Mouse (Mus musculus): Measurements from ENCODE around the gene Scgb2b26. TPM values are rescaled to one million over a fixed set of nuclear protein-coding genes. Genes with fewer than 3 reads are reported as not detected.
"Not testable (repeated sequence)": the region's sequence is repeated elsewhere in the genome, so short reads cannot be mapped to it uniquely, and the experiment has no call there.

The Scgb2b26 gene
- polyA plus RNA-seq (2012; rRNA removed) (not detected in 2 replicates), polyA plus RNA-seq (2014; fragmentation: Nextera tagmentation; extraction: Ambion mirVana) (not detected in 2 replicates)

DNA sequence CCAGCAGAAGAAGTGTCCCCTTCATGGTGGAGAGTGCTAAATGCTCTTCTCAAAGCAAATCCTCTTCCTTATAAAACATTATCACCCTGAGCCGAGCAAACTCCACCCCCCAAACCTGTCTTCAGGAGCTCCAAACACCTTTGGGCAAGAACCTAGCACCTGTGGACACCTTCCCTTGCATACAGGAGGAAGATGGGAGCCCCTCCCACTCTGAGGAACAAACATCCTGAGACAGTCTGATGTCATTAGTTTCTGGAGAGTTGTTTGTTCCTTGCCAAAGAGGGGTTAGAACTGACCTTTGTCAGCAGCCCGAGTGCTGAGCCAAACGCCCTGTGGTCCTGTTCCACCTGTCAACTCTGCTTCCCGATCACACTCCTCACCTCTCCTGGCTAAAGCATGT, at the start of gene Scgb2b26:
Gene Scgb2b26, minus strand, starts transcription at position 101 of the 400 bp plus-strand sequence.
- Histone ChIP-seq H3K4me1 (ENCODE audit: control insufficient read depth, insufficient read depth, low read length) (no peaks in the 10 kb centered on the region), H3K9ac (ENCODE audit: low read depth, low read length, severe bottlenecking) (no peak within 1 kb of the TSS), H3K4me3 (replicated peaks; ENCODE audit: low read length) (no peak within 1 kb of the TSS), H3K9me3 (ENCODE audit: control insufficient read depth, low read length) (peaks cover 3% of the 10 kb centered on the region), H3K27ac (replicated peaks; ENCODE audit: low read depth, low read length) (no peak within 1 kb of the TSS), H3K4me2 (replicated peaks; ENCODE audit: low read depth, low read length, severe bottlenecking) (no peak within 1 kb of the TSS), H3K27me3 (ENCODE audit: control insufficient read depth, insufficient read depth, low read length) (no peaks in the 10 kb centered on the region), H3K36me3 (ENCODE audit: control insufficient read depth, insufficient read depth, low read length) (no peaks in the 10 kb centered on the region)
- WGBS: 78% methylated on average over 4 of the region's 4 CpGs
- no peak for ATAC-seq (ENCODE audit: low FRiP score, low read depth)
- DNase-seq (ENCODE audit: low spot score): no peak
- no peak for TF ChIP-seq POLR2A (IDR thresholded peaks at IDR 0.05; ENCODE audit: borderline replicate concordance, extremely low read depth, insufficient read depth, insufficient read length)

DNA sequence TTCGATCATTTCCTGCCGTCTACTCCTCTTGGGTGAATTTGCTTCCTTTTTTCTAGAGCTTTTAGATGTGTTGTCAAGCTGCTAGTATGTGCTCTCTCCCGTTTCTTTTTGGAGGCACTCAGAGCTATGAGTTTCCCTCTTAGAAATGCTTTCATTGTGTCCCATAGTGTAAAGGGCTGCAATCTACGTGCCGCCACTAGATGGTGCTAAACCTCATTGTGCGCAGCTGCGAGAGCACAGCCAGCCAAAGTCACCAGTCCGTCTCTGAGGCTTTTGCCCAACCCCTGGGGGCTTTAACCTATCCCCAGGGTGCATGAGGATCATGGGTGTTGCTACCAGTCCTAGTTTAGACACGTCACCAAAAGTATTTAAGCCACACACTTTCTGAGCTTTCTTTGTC, 37.4 kb upstream of the Scgb2b26 start:
- H3K36me3 ChIP-seq (ENCODE audit: control insufficient read depth, insufficient read depth, low read length); H3K27me3 ChIP-seq (ENCODE audit: control insufficient read depth, insufficient read depth, low read length); ATAC-seq (ENCODE audit: low FRiP score, low read depth); DNase-seq (ENCODE audit: low spot score); H3K4me3 ChIP-seq (replicated peaks; ENCODE audit: low read length); H3K4me2 ChIP-seq (replicated peaks; ENCODE audit: low read depth, low read length, severe bottlenecking); H3K9me3 ChIP-seq (ENCODE audit: control insufficient read depth, low read length); H3K9ac ChIP-seq (ENCODE audit: low read depth, low read length, severe bottlenecking); H3K27ac ChIP-seq (replicated peaks; ENCODE audit: low read depth, low read length); H3K4me1 ChIP-seq (ENCODE audit: control insufficient read depth, insufficient read depth, low read length): not testable (repeated sequence)
- 33% methylated on average over 8 of the region's 9 CpGs for WGBS

DNA sequence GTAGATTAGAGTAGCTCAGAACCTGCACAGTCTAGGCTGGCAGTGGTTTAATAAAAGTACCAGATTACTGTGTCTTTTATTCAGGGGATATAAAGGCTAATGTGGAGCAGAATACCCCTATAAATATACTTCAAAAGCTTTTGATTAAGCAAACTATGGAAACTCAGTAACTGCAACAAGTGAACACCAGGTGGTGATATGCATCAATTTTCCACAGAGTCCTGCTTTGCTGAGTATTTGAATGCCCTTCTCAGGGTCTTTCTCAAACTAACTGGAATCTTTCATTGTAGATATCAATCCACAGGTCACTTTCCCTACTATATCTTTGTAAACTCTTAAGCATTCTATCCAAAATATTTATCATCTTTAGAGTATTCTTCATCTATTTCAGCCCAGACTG, 41.9 kb downstream of the Scgb2b26 start:
- Histone ChIP-seq H3K4me3 (replicated peaks; ENCODE audit: low read length) (no peak overlapping the region), H3K9ac (ENCODE audit: low read depth, low read length, severe bottlenecking) (no peak overlapping the region), H3K4me2 (replicated peaks; ENCODE audit: low read depth, low read length, severe bottlenecking) (no peak overlapping the region), H3K9me3 (ENCODE audit: control insufficient read depth, low read length) (peaks cover 14% of the 10 kb centered on the region; the same call in 1 of the 2 replicates), H3K27me3 (ENCODE audit: control insufficient read depth, insufficient read depth, low read length) (no peaks in the 10 kb centered on the region), H3K27ac (replicated peaks; ENCODE audit: low read depth, low read length) (no peak overlapping the region), H3K4me1 (ENCODE audit: control insufficient read depth, insufficient read depth, low read length) (no peaks in the 10 kb centered on the region), H3K36me3 (ENCODE audit: control insufficient read depth, insufficient read depth, low read length) (no peaks in the 10 kb centered on the region)
- DNase-seq (ENCODE audit: low spot score) (no peak), ATAC-seq (ENCODE audit: low FRiP score, low read depth) (no peak)
- no peak for TF ChIP-seq POLR2A (IDR thresholded peaks at IDR 0.05; ENCODE audit: borderline replicate concordance, extremely low read depth, insufficient read depth, insufficient read length)

GRCm38 (mm10) chr7:33900803-33901202, 44.0 kb downstream of the Scgb2b26 start:
- no peaks in the 10 kb centered on the region for H3K27me3 ChIP-seq (ENCODE audit: control insufficient read depth, insufficient read depth, low read length)
- TF ChIP-seq POLR2A (IDR thresholded peaks at IDR 0.05; ENCODE audit: borderline replicate concordance, extremely low read depth, insufficient read depth, insufficient read length): no peak
- H3K4me1 ChIP-seq (ENCODE audit: control insufficient read depth, insufficient read depth, low read length): no peaks in the 10 kb centered on the region
- no peak overlapping the region for H3K4me3 ChIP-seq (replicated peaks; ENCODE audit: low read length)
- H3K9ac ChIP-seq (ENCODE audit: low read depth, low read length, severe bottlenecking): no peak overlapping the region
- H3K4me2 ChIP-seq (replicated peaks; ENCODE audit: low read depth, low read length, severe bottlenecking): no peak overlapping the region
- H3K9me3 ChIP-seq (ENCODE audit: control insufficient read depth, low read length): peaks cover 15% of the 10 kb centered on the region; the same call in 1 of the 2 replicates
- ATAC-seq (ENCODE audit: low FRiP score, low read depth): no peak
- WGBS: 87% methylated on average over 2 of the region's 2 CpGs
- no peaks in the 10 kb centered on the region for H3K36me3 ChIP-seq (ENCODE audit: control insufficient read depth, insufficient read depth, low read length)
- DNase-seq (ENCODE audit: low spot score): no peak
- H3K27ac ChIP-seq (replicated peaks; ENCODE audit: low read depth, low read length): no peak overlapping the region

DNA sequence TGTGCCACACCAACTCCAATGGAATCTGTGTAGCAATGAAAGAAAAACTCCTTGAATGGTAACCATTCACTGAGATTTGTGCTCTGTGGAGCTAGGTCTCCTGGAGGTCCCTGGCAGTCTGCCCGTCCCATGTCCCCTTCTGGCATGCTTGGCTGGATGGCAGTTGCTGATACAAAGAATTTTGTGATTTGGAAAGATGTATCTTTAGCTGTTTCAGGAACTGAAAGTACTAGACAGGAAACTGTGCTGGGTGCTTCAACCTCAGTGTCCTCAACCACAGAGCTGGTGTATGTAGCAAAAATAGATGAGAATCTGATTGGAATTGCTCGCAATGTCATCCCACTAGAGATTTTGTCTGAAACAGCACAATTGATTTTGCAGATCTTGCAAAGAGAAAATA, 44.8 kb downstream of the Scgb2b26 start:
- no peak for DNase-seq (ENCODE audit: low spot score)
- WGBS: 67% methylated on average over 2 of the region's 2 CpGs
- no peaks in the 10 kb centered on the region for H3K4me1 ChIP-seq (ENCODE audit: control insufficient read depth, insufficient read depth, low read length)

More for the DNA sequence above, 44.8 kb downstream of the Scgb2b26 start:
- Histone ChIP-seq H3K27me3 (ENCODE audit: control insufficient read depth, insufficient read depth, low read length) (no peaks in the 10 kb centered on the region), H3K9me3 (ENCODE audit: control insufficient read depth, low read length) (peaks cover 22% of the 10 kb centered on the region; the same call in 1 of the 2 replicates), H3K36me3 (ENCODE audit: control insufficient read depth, insufficient read depth, low read length) (no peaks in the 10 kb centered on the region), H3K9ac (ENCODE audit: low read depth, low read length, severe bottlenecking) (no peak overlapping the region), H3K27ac (replicated peaks; ENCODE audit: low read depth, low read length) (no peak overlapping the region), H3K4me2 (replicated peaks; ENCODE audit: low read depth, low read length, severe bottlenecking) (no peak overlapping the region), H3K4me3 (replicated peaks; ENCODE audit: low read length) (no peak overlapping the region)
- no peak for ATAC-seq (ENCODE audit: low FRiP score, low read depth)
- no peak for TF ChIP-seq POLR2A (IDR thresholded peaks at IDR 0.05; ENCODE audit: borderline replicate concordance, extremely low read depth, insufficient read depth, insufficient read length)

Other genes with a start within 250 kb of the Scgb2b26 start
- not detected in 2 replicates for gene Scgb2b24, start 205.7 kb downstream of the Scgb2b26 start, polyA plus RNA-seq (2012; rRNA removed)
- gene Scgb2b24, start 205.7 kb downstream of the Scgb2b26 start, polyA plus RNA-seq (2014; fragmentation: Nextera tagmentation; extraction: Ambion mirVana): not detected in 2 replicates
- not detected in 2 replicates for gene Scgb1b24, start 201.2 kb downstream of the Scgb2b26 start, polyA plus RNA-seq (2012; rRNA removed)
- gene Scgb1b24, start 201.2 kb downstream of the Scgb2b26 start, polyA plus RNA-seq (2014; fragmentation: Nextera tagmentation; extraction: Ambion mirVana): not detected in 2 replicates
- gene Scgb2b27, start 68.9 kb upstream of the Scgb2b26 start, polyA plus RNA-seq (2012; rRNA removed): not detected in 2 replicates
- not detected in 2 replicates for gene Scgb2b27, start 68.9 kb upstream of the Scgb2b26 start, polyA plus RNA-seq (2014; fragmentation: Nextera tagmentation; extraction: Ambion mirVana)
- not detected in 2 replicates for gene Scgb1b27, start 76.4 kb upstream of the Scgb2b26 start, polyA plus RNA-seq (2012; rRNA removed)
- not detected in 2 replicates for gene Scgb1b27, start 76.4 kb upstream of the Scgb2b26 start, polyA plus RNA-seq (2014; fragmentation: Nextera tagmentation; extraction: Ambion mirVana)
- gene Scgb1b30, start 150.4 kb upstream of the Scgb2b26 start, polyA plus RNA-seq (2012; rRNA removed): not detected in 2 replicates
- gene Scgb1b30, start 150.4 kb upstream of the Scgb2b26 start, polyA plus RNA-seq (2014; fragmentation: Nextera tagmentation; extraction: Ambion mirVana): not detected in 2 replicates
- 62.4 and 77.4 TPM in 2 replicates for gene Wtip, start 188.2 kb upstream of the Scgb2b26 start, polyA plus RNA-seq (2012; rRNA removed)
- 8.6 and 10.8 TPM in 2 replicates for gene Wtip, start 188.2 kb upstream of the Scgb2b26 start, polyA plus RNA-seq (2014; fragmentation: Nextera tagmentation; extraction: Ambion mirVana)
- 132 and 147 TPM in 2 replicates for gene Uba2, start 224.6 kb upstream of the Scgb2b26 start, polyA plus RNA-seq (2012; rRNA removed)
- 182 and 195 TPM in 2 replicates for gene Uba2, start 224.6 kb upstream of the Scgb2b26 start, polyA plus RNA-seq (2014; fragmentation: Nextera tagmentation; extraction: Ambion mirVana)

Measured in limb, embryonic 14.5 days (tissue).